Mouse (Mus musculus): ENCODE results near the gene Golga1. TPM values are rescaled to one million over a fixed set of nuclear protein-coding genes. Genes with fewer than 3 reads are reported as not detected.
A peak's percentile ranks its signal among the peaks of the same experiment; 100 is the strongest.

The Golga1 gene
- total RNA-seq, 2 experiments from 2014 or later, result 13.8 to 15.7 TPM

- no peak for ATAC-seq (replicated peaks; ENCODE audit: poor library complexity, severe bottlenecking)
Observed at GRCm38 (mm10) chr2:39008350-39008851, 56.9 kb downstream of the Golga1 start.

GRCm38 (mm10) chr2:39007865-39008264 lies 57.5 kb downstream of the Golga1 start:
- peak; percentile 58 for ATAC-seq (replicated peaks; ENCODE audit: poor library complexity, severe bottlenecking)

DNA sequence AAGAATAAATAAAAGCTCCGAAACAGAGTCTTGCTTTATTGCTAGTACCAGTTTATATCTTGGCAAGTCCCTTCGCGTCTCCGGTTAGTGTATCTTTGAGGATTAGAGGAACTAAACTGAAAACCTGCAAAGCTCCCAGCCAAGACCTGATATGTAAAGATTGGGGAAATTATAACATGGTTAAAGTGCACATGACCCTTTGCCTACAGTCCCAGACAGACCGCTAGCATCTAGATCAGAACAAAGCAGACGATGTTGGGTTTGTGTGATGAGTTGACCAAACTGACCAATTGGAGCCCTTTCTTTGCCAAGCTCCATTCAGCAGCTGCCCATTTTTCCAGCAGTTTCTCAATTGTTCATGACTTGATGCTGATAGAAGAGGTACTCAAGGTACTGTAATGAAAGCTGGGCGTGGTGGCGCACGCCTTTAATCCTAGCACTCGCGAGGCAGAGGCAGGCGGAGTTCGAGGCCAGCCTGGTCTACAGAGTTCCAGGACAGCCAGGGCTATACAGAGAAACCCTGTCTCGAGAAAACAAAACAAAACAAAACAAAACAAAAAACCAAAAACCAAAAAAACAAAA lies 59.1 kb downstream of the Golga1 start:
- no peak for ATAC-seq (replicated peaks; ENCODE audit: poor library complexity, severe bottlenecking)

DNA sequence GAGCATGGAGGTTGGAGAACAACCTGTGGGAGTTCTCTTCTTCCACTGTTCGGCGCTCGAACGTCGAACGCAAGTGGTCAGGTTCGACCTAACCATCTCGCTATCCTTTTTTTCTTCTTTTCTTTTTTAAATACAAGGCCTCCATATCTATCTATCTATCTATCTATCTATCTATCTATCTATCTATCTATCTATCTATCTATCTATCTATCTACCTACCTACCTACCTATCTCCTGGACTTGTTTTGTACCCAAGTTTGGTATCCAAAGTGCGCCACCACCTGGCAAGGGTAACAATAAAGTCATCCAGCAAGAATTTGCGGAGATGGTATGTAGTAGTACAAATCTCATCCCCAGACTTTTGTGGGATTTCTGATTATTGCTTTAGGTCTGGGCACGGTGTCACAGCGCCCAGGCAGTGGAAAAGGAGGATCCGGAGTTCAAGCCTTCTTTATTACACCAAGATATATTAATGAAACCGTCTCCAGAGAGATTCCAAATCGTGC lies 59.7 kb downstream of the Golga1 start, which contains the start of gene Rpl35:
Gene Rpl35 (minus strand): TSS at position 51 of the 506 bp plus-strand sequence.
- ATAC-seq (replicated peaks; ENCODE audit: poor library complexity, severe bottlenecking), result no peak

DNA sequence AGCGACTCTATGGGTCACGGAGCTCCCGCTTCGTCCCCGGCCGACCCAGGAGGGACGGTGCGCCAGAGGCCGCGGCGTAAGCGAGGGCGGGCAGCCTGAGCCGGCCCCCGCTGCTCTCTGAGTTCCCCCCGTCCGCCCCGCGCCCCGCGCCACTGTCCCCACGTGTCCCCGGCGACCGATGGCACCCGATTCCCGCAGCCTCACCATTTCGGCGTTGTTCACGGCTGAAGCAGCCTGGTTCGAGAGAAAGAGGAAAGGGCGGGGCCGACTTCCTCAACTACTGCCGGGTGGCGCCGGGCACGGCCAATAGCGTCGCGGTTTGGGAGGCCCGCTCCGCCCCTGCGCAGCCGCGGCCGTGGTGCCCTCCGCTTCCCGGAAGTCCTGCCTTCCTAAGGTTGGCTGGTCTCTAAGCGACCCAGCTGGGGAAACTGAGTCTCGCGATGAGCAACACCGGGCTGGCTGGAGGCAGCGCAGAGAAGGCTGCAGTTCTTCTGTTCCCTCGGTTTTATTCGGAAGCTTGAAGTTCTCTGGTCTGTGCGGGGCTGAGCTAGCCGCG lies 60.4 kb downstream of the Golga1 start, which contains the start of gene Arpc5l:
Gene Arpc5l (plus strand): TSS at position 469 of the 556 bp plus-strand sequence.
- ATAC-seq (replicated peaks; ENCODE audit: poor library complexity, severe bottlenecking), result peak; percentile 67

DNA sequence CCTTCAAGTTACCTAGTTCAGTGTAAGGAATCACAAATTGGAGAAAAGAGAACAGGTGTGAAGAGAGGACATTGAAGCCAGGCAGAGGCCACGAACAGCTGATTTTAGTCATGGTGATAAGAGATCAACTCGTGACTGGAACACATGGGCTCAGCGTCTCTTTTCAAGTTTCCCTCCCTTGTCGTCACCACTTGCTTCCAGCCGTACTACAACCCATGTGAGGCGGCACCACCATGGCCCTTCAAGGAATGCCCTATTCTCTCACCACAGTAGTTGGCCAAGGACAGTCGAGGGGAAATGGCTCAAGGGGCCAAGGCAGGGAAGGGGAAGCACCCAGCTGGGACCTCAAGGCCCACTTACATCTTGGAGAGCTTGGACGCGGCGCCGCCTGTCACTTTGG lies 61.0 kb downstream of the Golga1 start:
- ATAC-seq (replicated peaks; ENCODE audit: poor library complexity, severe bottlenecking), result peak; percentile 13

GRCm38 (mm10) chr2:39003512-39003911 lies 61.8 kb downstream of the Golga1 start:
- ATAC-seq (replicated peaks; ENCODE audit: poor library complexity, severe bottlenecking), result no peak

DNA sequence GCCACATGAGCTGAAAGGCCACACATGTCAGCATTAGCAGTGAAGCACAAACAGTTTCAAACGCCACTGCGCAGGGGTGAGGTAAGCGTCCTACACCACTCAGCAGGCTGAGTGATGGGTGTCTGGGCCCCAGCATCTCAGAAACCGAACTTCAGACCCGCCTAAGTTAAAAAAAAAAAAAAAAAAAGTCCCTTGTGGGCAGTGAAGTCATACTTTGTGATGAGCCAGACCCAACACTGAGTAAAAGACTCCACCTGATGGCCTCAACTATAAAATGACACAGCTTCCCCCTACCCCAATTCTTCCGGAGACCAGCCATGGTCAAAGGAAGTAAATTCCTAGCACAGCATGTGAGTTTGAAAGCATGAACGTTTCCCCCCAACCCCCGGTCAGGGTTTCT lies 62.2 kb downstream of the Golga1 start:
- no peak for ATAC-seq (replicated peaks; ENCODE audit: poor library complexity, severe bottlenecking)

- no peak for ATAC-seq (replicated peaks; ENCODE audit: poor library complexity, severe bottlenecking)
Observed at GRCm38 (mm10) chr2:39001866-39002265, 63.5 kb downstream of the Golga1 start.

DNA sequence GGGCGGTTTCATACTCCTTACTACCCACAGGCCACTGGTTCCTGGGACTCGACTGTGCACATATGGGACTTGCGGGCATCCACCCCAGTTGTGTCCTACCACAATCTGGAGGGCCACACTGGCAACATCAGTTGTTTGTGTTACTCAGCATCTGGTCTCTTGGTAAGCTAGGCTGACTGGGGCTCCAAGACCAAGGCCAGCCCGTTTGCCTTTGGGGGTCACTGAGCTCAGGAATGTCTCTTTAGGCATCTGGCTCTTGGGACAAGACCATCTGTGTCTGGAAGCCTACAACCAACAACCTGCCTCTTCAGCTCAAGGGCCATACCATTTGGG lies 64.8 kb downstream of the Golga1 start:
- ATAC-seq (replicated peaks; ENCODE audit: poor library complexity, severe bottlenecking), result no peak

- ATAC-seq (replicated peaks; ENCODE audit: poor library complexity, severe bottlenecking), result no peak
Observed at GRCm38 (mm10) chr2:38999910-39000586, 65.3 kb downstream of the Golga1 start.

DNA sequence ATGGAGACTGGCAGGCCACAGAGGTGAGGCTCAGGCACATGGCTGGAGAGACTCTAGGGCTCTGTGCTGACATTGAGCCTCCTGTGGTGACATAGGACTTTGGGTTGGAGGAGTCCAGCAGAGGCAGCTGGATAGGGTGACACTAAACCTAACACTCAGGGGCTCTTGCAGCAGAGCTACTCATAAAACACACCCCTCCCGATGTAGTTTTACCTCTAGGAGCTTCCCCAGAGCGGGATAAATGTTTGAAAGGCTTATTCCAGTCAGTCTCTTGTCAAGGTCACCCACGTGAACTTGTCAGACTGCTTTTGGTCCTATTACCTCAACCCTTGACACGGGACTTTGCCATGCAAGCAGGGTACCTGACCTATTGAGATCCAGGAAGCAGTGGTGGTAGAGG lies 66.0 kb downstream of the Golga1 start:
- no peak for ATAC-seq (replicated peaks; ENCODE audit: poor library complexity, severe bottlenecking)

- ATAC-seq (replicated peaks; ENCODE audit: poor library complexity, severe bottlenecking), result peak; percentile 88
Observed at GRCm38 (mm10) chr2:38997386-38998374, 67.7 kb downstream of the Golga1 start, which contains the start of gene Wdr38. TSS of gene Wdr38 (plus strand) at chr2:38997476.

GRCm38 (mm10) chr2:38992452-38992851 lies 72.9 kb downstream of the Golga1 start:
- ATAC-seq (replicated peaks; ENCODE audit: poor library complexity, severe bottlenecking), result no peak

- ATAC-seq (replicated peaks; ENCODE audit: poor library complexity, severe bottlenecking), result no peak
Observed at GRCm38 (mm10) chr2:38992004-38992403, 73.3 kb downstream of the Golga1 start.

DNA sequence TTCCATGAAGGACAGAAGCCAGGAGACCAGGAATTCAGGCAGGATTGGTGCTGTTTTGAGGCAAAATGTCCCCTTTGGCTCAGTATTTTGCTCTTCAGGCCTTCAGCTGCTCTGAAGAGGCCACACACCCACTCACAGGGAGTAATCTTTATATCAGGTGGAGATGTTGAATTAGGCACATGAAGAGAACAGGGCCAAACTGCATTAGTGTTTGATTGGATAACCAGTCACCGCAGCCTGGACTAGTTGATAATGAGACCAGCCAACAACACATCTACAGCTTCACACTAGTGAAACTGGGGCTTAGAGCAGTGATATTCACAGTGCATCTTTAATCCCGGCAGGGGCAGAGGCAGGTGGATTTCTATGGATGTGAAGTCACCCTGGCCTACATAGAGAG lies 76.4 kb downstream of the Golga1 start:
- no peak for ATAC-seq (replicated peaks; ENCODE audit: poor library complexity, severe bottlenecking)

GRCm38 (mm10) chr2:38987803-38988510 lies 77.4 kb downstream of the Golga1 start:
- ATAC-seq (replicated peaks; ENCODE audit: poor library complexity, severe bottlenecking), result no peak

GRCm38 (mm10) chr2:38987371-38987770 lies 78.0 kb downstream of the Golga1 start:
- ATAC-seq (replicated peaks; ENCODE audit: poor library complexity, severe bottlenecking), result no peak

DNA sequence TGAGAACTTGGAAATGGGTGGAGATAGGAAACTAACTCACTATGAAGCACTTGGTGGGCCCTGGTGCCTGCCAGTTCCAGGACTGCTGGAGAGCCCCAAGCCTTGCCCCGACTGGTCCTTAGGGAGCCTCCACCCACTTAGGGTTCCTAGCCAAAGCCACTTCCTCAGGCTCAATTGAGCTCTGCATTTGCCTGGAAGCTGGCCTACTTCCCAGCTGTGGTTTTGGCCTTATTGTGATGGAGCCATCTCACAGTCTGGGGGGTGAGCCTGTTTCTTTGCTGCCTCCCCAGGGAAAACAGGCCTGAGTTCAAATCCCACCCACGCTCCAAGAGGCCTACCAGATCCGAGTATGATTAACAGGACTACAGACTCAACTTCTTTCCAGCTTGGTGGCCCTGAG lies 78.8 kb downstream of the Golga1 start:
- peak; percentile 25; the same call in 1 of the 2 replicates for ATAC-seq (replicated peaks; ENCODE audit: poor library complexity, severe bottlenecking)

DNA sequence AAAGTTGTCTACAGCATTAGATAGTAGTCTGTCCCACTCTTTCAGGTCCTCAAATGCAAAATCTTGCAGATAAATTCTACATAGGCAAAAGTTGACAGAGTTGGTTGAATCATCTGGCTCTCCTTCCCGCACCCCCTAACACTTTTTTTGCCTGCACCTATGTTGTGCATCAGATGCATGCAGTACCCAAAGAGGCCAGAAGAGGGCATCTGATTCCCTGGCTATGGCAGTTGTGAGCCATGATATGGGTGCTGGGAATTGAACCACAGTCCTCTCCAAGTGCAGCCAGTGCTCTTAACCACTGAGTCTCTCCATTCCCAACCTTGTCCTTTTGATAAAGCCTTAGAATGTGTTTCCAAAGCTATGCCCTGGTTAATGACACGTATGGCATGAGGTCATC lies 81.9 kb downstream of the Golga1 start:
- no peak for ATAC-seq (replicated peaks; ENCODE audit: poor library complexity, severe bottlenecking)
